Mouse (Mus musculus) stomach, embryonic 14.5 days (tissue): ENCODE results near the gene Sorcs2. TPM values are rescaled to one million over a fixed set of nuclear protein-coding genes. Genes with fewer than 3 reads are reported as not detected.
A peak's percentile ranks its signal among the peaks of the same experiment; 100 is the strongest.

Source experiments
- ATAC-seq: fragments of 200-750 bp; cut with Nextera tagmentation; 2 replicates; pipeline ENCODE4 v1.8.0; 2017; ENCODE audit warnings: low read depth, moderate TSS enrichment; ENCODE audit not compliant: insufficient number of reproducible peaks, insufficient read depth, low FRiP score
- H3K27ac ChIP-seq: fragments of 300-500 bp; sonication (generic); 2 replicates; pipeline ENCODE4 v1.5.1; 2014; ENCODE audit warnings: mild to moderate bottlenecking, low read length, moderate library complexity, mixed read lengths
- H3K27me3 ChIP-seq: fragments of 300-500 bp; sonication (generic); 2 replicates; pipeline ENCODE4 v1.6.1; 2014; ENCODE audit warnings: low read length, control low read depth, mixed read lengths; ENCODE audit not compliant: control insufficient read depth, insufficient read depth
- H3K36me3 ChIP-seq: fragments of 300-500 bp; sonication (generic); 2 replicates; pipeline ENCODE4 v1.6.1; 2014; ENCODE audit warnings: mild to moderate bottlenecking, control low read depth, low read length, moderate library complexity, mixed read lengths; ENCODE audit not compliant: control insufficient read depth, insufficient read depth
- H3K4me1 ChIP-seq: fragments of 300-500 bp; sonication (generic); 2 replicates; pipeline ENCODE4 v1.6.1; 2014; ENCODE audit warnings: low read length, control low read depth, mixed read lengths; ENCODE audit not compliant: control insufficient read depth, insufficient read depth
- H3K4me2 ChIP-seq: fragments of 300-500 bp; sonication (generic); replicated peaks from 2 replicates; pipeline ENCODE4 v1.6.1; 2014; ENCODE audit warnings: low read depth, low read length, control low read depth
- H3K4me3 ChIP-seq: fragments of 300-500 bp; sonication (generic); 2 replicates; pipeline ENCODE4 v1.5.1; 2014; ENCODE audit warnings: low read depth, low read length, control low read depth
- H3K9ac ChIP-seq: fragments of 300-500 bp; sonication (generic); replicated peaks from 2 replicates; pipeline ENCODE4 v1.6.1; 2014; ENCODE audit warnings: low read depth, mild to moderate bottlenecking, control low read depth, low read length, moderate library complexity, mixed read lengths
- H3K9me3 ChIP-seq: fragments of 300-500 bp; sonication (generic); 2 replicates; pipeline ENCODE4 v1.6.1; 2016; ENCODE audit warnings: low read depth, low read length, control low read depth; ENCODE audit not compliant: control insufficient read depth
- WGBS: fragments of 180-500 bp; shearing (Covaris S2); extraction: QIAGEN DNeasy Blood & Tissue Kit; methylation state at CpG from one replicate; pipeline ENCODE4 v1.1.7; 2014; 5-methylcytosine and 5-hydroxymethylcytosine counted together
- polyA plus RNA-seq: library from polyadenylated mRNA; unstranded; fragments of >200 nt; fragmentation: Nextera tagmentation; extraction: Ambion mirVana; gene quantifications from 2 replicates; pipeline ENCODE4 v1.2.1, GENCODE M21; 2014

Sorcs2 gene
- polyA plus RNA-seq, 1 experiment from 2014 or later, result 14.5 TPM

DNA sequence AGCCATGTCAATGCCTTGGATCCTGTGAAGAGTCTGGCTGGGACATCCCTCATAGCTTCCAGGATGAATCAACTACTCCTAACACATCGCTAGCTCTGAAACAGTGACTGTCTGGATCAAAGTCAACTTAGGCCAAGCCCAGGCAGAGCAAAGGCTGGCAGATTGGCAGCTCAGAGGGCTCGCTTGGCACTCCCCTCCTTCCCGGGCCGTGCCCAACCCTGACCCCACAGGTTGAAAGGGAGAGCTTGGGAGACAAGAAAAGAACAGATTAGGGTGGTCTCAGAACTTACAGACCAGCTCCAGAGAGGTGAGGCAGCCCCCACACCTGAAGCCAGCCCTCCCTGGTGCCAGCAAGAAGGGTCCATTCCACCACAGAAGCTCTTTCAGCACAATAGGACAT lies 14.5 kb downstream of the Sorcs2 start:
- WGBS, result 88% methylated on average over 4 of the region's 4 CpGs

DNA sequence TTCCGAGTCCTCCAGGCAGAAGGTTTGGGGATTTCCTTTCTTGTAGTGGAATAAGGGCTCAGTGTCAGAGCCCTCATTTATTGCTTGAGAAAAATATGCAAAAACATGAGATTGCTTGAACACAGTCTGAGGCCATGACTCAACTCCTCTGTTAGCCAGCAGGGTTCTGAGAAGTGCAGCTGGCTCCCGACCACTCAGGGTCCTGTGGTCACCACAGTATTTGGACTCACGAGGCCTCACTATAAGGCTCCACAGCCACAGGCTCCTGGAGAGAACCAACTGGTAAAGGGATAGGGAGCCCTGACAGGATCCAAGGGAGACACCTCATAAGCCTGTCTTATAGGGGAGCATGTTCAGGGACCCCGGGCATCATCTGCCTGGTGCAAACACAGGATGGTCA lies 15.2 kb downstream of the Sorcs2 start:
- Histone ChIP-seq H3K4me3 (no peak overlapping the region), H3K4me1 (peaks cover 20% of the 10 kb centered on the region), H3K4me2 (no peak overlapping the region), H3K27ac (peak overlapping the region; percentile 27; the same call in 1 of the 2 replicates), H3K9me3 (no peaks in the 10 kb centered on the region), H3K36me3 (no peaks in the 10 kb centered on the region), H3K27me3 (no peaks in the 10 kb centered on the region), H3K9ac (no peak overlapping the region)
- 72% methylated on average over 4 of the region's 4 CpGs for WGBS
- no peak for ATAC-seq

More for the DNA sequence above, 14.5 kb downstream of the Sorcs2 start:
- Histone ChIP-seq H3K4me3 (no peak overlapping the region), H3K9me3 (no peaks in the 10 kb centered on the region), H3K27ac (no peak overlapping the region), H3K9ac (no peak overlapping the region), H3K27me3 (no peaks in the 10 kb centered on the region), H3K4me2 (no peak overlapping the region), H3K36me3 (no peaks in the 10 kb centered on the region), H3K4me1 (peaks cover 14% of the 10 kb centered on the region)
- ATAC-seq, result no peak

DNA sequence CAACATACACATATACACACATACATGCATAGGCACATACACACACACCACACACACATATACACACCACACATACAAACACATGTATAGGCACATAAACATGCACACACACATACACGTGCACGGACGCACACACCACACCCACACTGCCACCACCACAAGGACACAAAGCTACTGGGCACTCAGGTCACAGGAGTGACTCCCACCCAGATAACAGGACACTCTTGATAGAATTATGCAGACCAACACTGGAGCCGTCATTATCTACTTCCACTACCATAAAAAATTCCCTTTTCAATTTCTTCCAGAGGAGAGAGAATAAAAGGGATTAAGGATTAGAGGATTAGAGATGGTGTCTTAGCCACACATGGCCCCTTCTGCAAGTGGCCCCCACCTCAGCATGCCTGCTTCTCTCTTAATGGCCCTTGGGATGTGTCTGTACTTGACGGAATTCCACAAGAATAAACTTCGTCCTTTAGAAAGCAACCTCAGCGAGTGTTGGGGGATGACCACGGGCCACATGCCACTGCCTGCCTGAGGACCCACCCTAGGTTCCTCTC lies 15.7 kb downstream of the Sorcs2 start:
- no peak for ATAC-seq
- no peak overlapping the region; the same call in 1 of the 2 replicates for H3K27ac ChIP-seq
- H3K27me3 ChIP-seq, result no peaks in the 10 kb centered on the region
- H3K9ac ChIP-seq, result no peak overlapping the region
- no peak overlapping the region for H3K4me3 ChIP-seq
- no peak overlapping the region for H3K4me2 ChIP-seq
- WGBS, result 57% methylated on average over 8 of the region's 8 CpGs
- no peaks in the 10 kb centered on the region for H3K36me3 ChIP-seq
- no peaks in the 10 kb centered on the region for H3K9me3 ChIP-seq
- H3K4me1 ChIP-seq, result peaks cover 25% of the 10 kb centered on the region

DNA sequence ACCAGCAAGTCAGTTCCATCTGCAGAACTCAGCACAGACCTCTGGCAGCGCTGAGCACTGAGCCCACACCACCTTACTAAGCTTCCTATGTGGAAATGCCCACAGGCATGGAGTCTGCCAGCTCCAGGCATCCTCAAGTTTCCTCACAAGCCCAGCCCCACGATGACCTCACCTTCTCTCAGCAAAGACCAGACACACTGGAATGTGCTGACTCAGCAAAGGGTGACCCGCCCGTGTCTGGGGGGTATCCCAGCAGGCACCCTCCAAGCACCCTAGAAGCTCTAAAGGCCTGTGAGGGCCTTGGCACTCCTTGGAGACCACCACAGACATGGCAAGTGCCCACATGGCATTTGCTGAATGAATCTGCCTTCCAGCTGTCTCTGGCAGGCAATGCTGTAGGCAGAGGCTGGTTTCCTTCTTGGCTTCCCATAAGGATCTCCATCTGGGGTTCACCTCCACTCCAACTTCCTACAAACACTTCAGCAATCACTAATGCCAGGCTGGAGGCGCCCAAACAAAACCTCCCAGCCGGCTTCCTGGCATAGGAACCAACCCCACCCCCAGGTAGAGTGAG lies 17.9 kb downstream of the Sorcs2 start:
- WGBS, result 63% methylated on average over 6 of the region's 6 CpGs
- H3K9ac ChIP-seq, result no peak overlapping the region
- H3K4me2 ChIP-seq, result no peak overlapping the region
- no peaks in the 10 kb centered on the region for H3K9me3 ChIP-seq
- H3K27me3 ChIP-seq, result no peaks in the 10 kb centered on the region
- no peaks in the 10 kb centered on the region for H3K36me3 ChIP-seq
- no peak for ATAC-seq
- no peak overlapping the region for H3K27ac ChIP-seq
- H3K4me3 ChIP-seq, result no peak overlapping the region
- H3K4me1 ChIP-seq, result peaks cover 33% of the 10 kb centered on the region

DNA sequence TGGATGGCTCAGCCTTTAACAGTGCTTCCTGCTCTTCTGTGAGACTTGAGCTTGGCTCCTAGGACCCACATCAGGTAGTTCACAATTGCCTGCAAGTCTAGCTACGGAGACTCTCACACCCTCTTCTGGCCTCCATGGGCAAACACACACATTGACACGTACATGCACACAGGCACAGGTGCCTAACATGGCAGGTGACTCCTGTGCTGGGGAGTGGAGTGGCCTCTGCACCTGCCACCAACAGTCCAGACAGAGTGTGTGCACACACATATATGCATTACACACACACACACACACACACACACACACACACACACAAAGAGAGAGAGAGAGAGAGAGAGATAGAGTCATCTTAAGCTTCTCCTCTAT lies 19.6 kb downstream of the Sorcs2 start:
- ATAC-seq, result no peak
- H3K27ac ChIP-seq, result peak overlapping the region; percentile 83; the same call in 1 of the 2 replicates
- WGBS, result 93% methylated on average over 2 of the region's 2 CpGs
- H3K4me3 ChIP-seq, result no peak overlapping the region
- H3K36me3 ChIP-seq, result no peaks in the 10 kb centered on the region
- H3K9me3 ChIP-seq, result no peaks in the 10 kb centered on the region
- no peak overlapping the region for H3K9ac ChIP-seq
- H3K4me2 ChIP-seq, result no peak overlapping the region
- H3K27me3 ChIP-seq, result no peaks in the 10 kb centered on the region
- H3K4me1 ChIP-seq, result peaks cover 45% of the 10 kb centered on the region

DNA sequence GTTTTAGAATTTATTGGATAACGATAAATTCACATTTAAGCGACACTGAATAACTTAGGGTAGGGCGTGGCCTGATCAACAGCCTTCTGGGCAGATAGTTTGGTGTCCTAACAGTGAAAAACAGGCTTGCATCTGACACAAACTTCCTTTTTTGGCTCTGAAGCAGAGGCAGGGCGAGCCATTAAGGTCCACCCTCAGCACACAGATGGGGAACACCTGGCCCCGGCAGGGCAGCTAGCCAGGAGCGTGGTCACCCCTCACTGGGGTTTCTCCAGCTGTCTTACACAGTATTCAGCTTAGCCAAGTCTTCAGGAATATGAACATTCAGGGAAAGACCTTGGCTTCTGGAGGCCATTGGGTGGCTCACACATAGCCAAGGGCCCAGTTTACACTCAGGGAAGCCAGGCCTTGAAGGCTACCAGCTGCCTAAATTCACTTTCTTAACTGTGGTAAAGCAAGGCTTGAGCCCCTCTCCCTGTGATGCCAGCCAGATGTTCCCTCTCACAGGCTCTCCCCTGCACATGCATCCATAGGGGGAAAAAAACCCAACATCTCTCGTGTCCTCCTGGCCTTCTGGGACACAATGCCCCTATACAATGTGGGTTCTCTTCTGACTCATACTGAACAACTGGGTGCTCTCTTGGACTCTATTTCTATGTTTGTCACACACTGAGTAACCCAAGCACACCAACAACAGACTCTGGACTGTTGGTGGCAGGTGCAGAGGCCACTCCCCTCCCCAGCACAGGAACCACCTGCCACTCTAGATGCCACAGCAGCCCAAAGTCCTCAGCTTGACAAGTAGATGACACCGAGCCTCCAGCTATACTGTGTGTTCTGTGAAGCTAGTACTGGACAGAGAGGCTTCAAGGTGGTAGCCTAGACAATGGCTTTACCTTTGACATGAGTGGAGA lies 20.2 kb downstream of the Sorcs2 start:
- WGBS, result 40% methylated on average over 8 of the region's 8 CpGs
- H3K9me3 ChIP-seq, result no peaks in the 10 kb centered on the region
- ATAC-seq, result peak; percentile 61; the same call in 1 of the 2 replicates
- H3K27me3 ChIP-seq, result no peaks in the 10 kb centered on the region
- H3K9ac ChIP-seq, result no peak overlapping the region
- peaks cover 52% of the 10 kb centered on the region for H3K4me1 ChIP-seq
- H3K4me2 ChIP-seq, result no peak overlapping the region
- H3K4me3 ChIP-seq, result no peak overlapping the region
- H3K36me3 ChIP-seq, result no peaks in the 10 kb centered on the region
- H3K27ac ChIP-seq, result peak overlapping the region; percentile 83

DNA sequence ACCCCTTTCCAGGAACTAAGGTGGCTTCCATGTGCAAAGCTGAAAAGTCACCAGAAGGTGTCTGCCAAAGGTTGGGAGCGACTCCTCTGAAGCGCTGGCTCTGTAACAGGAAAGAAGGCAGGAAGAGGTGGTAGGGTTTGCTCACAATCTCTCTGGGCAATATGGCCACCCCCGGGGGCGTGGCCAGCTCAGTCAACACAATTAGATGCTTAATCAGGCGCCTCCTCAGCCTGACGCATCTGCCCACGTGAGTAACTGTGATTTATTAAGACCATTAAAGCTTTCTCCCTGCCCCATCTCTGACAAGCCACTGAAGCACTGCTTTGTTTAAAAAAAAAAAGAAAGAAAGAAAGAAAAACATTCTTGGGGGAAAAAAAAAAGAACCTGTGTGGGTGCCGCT lies 22.1 kb downstream of the Sorcs2 start:
- Histone ChIP-seq H3K9me3 (no peaks in the 10 kb centered on the region), H3K4me3 (no peak overlapping the region), H3K4me1 (peaks cover 54% of the 10 kb centered on the region), H3K36me3 (no peaks in the 10 kb centered on the region; the same call in 1 of the 2 replicates), H3K27me3 (no peaks in the 10 kb centered on the region), H3K4me2 (no peak overlapping the region), H3K9ac (no peak overlapping the region), H3K27ac (peak overlapping the region; percentile 83)
- WGBS, result 41% methylated on average over 8 of the region's 8 CpGs
- ATAC-seq, result no peak

DNA sequence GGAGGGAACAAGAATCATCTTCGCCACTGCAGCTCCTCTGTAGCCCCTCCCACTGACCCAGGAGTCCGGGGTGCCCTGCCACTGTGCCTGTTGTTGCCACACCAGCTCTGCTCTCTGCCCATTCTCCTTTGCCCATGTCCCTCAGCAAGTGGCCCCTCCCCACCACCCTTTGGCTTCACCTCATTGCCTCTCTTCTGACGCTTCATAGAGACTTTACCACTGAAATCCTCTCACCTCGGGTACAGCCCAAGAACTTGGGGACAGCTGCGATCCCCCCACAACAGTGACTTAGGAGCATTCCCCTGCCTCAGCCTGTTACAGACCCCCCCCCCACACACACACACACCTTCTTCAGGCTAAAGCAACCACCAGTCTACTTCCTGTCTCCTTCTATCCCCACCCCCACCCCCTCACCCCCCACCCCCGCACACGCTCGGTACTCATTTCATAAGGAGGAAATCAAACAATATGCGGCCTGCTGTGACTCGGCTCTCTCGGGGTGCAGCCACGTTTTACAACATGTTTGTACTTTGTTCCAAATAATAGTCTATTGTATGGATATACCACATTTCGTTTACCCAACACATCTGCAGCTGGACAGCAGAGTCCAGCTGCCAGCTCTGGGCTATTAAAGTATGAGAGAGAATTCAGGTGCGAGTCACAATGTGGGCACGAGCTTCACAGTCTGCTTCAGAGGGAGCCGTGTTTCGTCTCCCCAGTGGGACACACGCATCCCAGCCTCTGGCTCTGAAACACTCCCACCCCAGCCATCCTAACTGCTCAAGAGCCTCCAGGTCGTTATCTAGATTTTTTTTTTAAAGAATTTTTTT lies 23.5 kb downstream of the Sorcs2 start:
- Histone ChIP-seq H3K4me1 (peaks cover 57% of the 10 kb centered on the region), H3K27ac (peak overlapping the region; percentile 70; the same call in 1 of the 2 replicates), H3K36me3 (no peaks in the 10 kb centered on the region; the same call in 1 of the 2 replicates), H3K9me3 (no peaks in the 10 kb centered on the region), H3K27me3 (no peaks in the 10 kb centered on the region), H3K4me2 (no peak overlapping the region), H3K4me3 (no peak overlapping the region), H3K9ac (no peak overlapping the region)
- WGBS, result 44% methylated on average over 19 of the region's 19 CpGs
- ATAC-seq, result no peak
